In the genomic region with DNA sequence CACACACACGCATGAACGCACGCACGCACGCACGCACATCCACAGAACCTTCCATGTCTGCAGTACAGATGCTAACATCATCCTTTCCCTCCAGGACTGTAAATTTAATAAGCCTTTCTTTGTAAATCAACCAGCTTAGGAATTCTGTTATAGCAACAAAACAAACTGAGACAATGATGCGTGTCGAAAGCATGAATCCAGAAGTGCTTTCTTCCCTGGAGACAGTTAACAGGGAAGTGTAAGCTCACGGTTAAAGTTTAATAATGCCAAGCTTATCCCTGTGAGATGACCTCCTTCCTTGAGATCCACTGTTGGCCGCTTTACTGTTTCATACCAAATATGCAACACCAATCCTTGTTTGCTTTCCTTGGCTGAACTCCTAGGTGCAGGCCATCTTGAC, we compare ENCODE assay signal across 21 mouse cellular contexts.
"Had no signal": no experiment of that assay in that cellular context is flagged by ENCODE, and none has a peak within 500 bp of the region (broad histone marks: within the 10 kb centered on the region; RNA-seq: fewer than 3 reads in every experiment).

No protein-coding gene starts in this region.

- ATAC-seq: liver, postnatal 0 days; lung, postnatal 0 days; midbrain, embryonic 16.5 days had no signal

- H3K4me3 ChIP-seq: lung, embryonic 15.5 days; megakaryocyte, embryonic 14.5 days; myocyte; neural tube, embryonic 13.5 days; neural tube, embryonic 15.5 days had no signal

- H3K27me3 ChIP-seq: lung, embryonic 15.5 days; megakaryocyte, embryonic 14.5 days; neural tube, embryonic 13.5 days; neural tube, embryonic 15.5 days had no signal

- DNase-seq: liver, postnatal 0 days; lung, adult 2 months; lung, postnatal 14 days; lung, postnatal 36 days; midbrain, embryonic 14.5 days; right cerebral cortex, adult 18-20 months; right cerebral cortex, postnatal 25 days; right cerebral cortex, postnatal 4 days; spleen, adult 18-20 months; thymus, adult 18-20 months; thymus, postnatal 14 days; thymus, postnatal 36 days had no signal

- H3K4me2 ChIP-seq: lung, embryonic 15.5 days; midbrain, embryonic 11.5 days; neural tube, embryonic 13.5 days; neural tube, embryonic 15.5 days had no signal

- H3K27ac ChIP-seq: lung, embryonic 15.5 days; macrophage; neural tube, embryonic 13.5 days; neural tube, embryonic 15.5 days had no signal

- H3K9me3 ChIP-seq: lung, embryonic 15.5 days; neural tube, embryonic 13.5 days; neural tube, embryonic 15.5 days had no signal

- H3K9ac ChIP-seq: liver, postnatal 0 days; lung, embryonic 15.5 days; neural tube, embryonic 13.5 days; neural tube, embryonic 15.5 days had no signal

- H3K4me1 ChIP-seq: lung, embryonic 15.5 days; megakaryocyte, embryonic 14.5 days; neural tube, embryonic 13.5 days; neural tube, embryonic 15.5 days had no signal
